In the genomic region with DNA sequence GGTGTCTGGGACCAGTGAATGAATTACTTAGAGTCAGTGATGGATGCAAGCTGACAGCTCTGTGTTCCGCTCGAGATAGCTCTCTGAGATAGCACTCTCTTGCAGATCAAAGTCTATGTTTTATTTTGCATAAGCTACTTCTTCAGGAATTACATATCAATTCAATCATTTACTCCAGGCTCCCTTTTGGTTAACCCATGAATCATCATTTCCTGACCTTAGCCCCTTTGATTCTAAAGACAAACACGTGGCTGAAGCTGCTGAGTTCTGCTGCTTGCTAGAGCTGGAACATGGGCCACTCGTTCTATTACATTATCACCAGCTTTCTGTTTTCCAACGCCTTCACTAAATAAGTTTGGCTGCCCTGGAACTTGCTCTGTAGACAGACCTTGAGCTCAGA, we compare ENCODE assay signal across 12 mouse cellular contexts.
"Had no signal": no experiment of that assay in that cellular context is flagged by ENCODE, and none has a peak within 500 bp of the region (broad histone marks: within the 10 kb centered on the region; RNA-seq: fewer than 3 reads in every experiment).

No protein-coding gene starts in this region.

- H3K4me3 ChIP-seq: limb, embryonic 13.5 days; midbrain, embryonic 12.5 days; neural tube, embryonic 13.5 days; stomach, embryonic 15.5 days had no signal

- H3K27me3 ChIP-seq: limb, embryonic 13.5 days; midbrain, embryonic 12.5 days; neural tube, embryonic 13.5 days; stomach, embryonic 15.5 days had no signal

- ATAC-seq: hindbrain, postnatal 0 days; midbrain, embryonic 16.5 days had no signal

- H3K36me3 ChIP-seq: limb, embryonic 13.5 days; midbrain, embryonic 12.5 days; neural tube, embryonic 13.5 days; stomach, embryonic 15.5 days had no signal

- DNase-seq: left cerebral cortex, postnatal 4 days; lung, adult 18-20 months; right cerebral cortex, postnatal 14 days; thymus, adult 2 months; thymus, postnatal 25 days had no signal

- H3K9ac ChIP-seq: limb, embryonic 13.5 days; liver, embryonic 14.5 days; midbrain, embryonic 12.5 days; neural tube, embryonic 13.5 days; stomach, embryonic 15.5 days had no signal

- H3K27ac ChIP-seq: hindbrain, postnatal 0 days; limb, embryonic 13.5 days; liver, embryonic 14.5 days; midbrain, embryonic 12.5 days; neural tube, embryonic 13.5 days; stomach, embryonic 15.5 days had no signal

- H3K4me1 ChIP-seq: limb, embryonic 13.5 days; midbrain, embryonic 12.5 days; neural tube, embryonic 13.5 days; stomach, embryonic 15.5 days had no signal

- H3K4me2 ChIP-seq: limb, embryonic 13.5 days; midbrain, embryonic 12.5 days; neural tube, embryonic 13.5 days; stomach, embryonic 15.5 days had no signal

- H3K9me3 ChIP-seq: stomach, embryonic 15.5 days had no signal
